Mouse (Mus musculus): Measurements from ENCODE around the gene Kcnn3.

DNA sequence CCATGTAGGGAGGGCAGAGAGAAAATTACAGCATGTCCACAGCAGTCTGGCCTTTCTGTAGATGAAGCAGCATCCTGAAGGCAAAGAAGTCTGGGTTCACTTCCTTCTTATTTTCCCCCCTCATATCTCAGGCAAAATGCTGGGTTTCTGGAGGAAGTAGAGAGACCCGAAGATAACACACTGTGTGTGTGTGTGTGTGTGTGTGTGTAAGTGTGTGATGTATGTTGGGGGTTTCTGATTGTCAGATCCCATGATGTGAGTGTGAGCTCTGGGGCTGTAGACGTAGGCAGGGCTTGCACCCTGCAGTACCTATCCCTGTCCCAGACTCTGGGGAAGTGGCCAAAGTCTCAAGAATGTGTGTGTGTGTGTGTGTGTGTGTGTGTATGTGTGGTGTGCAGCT is 28.8 kb downstream of the Kcnn3 start:
- TF ChIP-seq ZC3H11A (IDR thresholded peaks at IDR 0.05; ENCODE audit: borderline replicate concordance, low read depth, low read length) (no peak), CHD2 (IDR thresholded peaks at IDR 0.05; ENCODE audit: low read depth, low read length) (no peak)
